Comparison of ENCODE assay signal across 10 mouse cellular contexts in genomic region chr13:104540861-104541398, GRCm38 (mm10).
DNase-seq lines count a peak whose midpoint lies in the region; ATAC-seq lines count a peak whose summit lies in the region.
"Had no signal": no experiment of that assay in that cellular context is flagged by ENCODE, and none has a peak within 500 bp of the region (broad histone marks: within the 10 kb centered on the region; RNA-seq: fewer than 3 reads in every experiment).

No protein-coding gene starts in this region.

- 31% methylated on average over 7 of the region's 7 CpGs for WGBS in heart, embryonic 12.5 days
- 26% methylated on average over 7 of the region's 7 CpGs for WGBS in limb, embryonic 12.5 days

- peaks cover 4% of the 10 kb centered on the region; the same call in 1 of the 2 replicates for H3K9me3 ChIP-seq in heart, embryonic 12.5 days (replicated peaks)
- no peaks in the 10 kb centered on the region for H3K9me3 ChIP-seq in limb, embryonic 12.5 days

- no peak overlapping the region for H3K27ac ChIP-seq in heart, embryonic 12.5 days (ENCODE audit: poor library complexity, severe bottlenecking)
- peak overlapping the region; percentile 59 for H3K27ac ChIP-seq in limb, embryonic 12.5 days
- H3K27ac ChIP-seq: macrophage had no signal

- peak overlapping the region; percentile 50 for H3K4me2 ChIP-seq in heart, embryonic 12.5 days
- peak overlapping the region; percentile 41 for H3K4me2 ChIP-seq in limb, embryonic 12.5 days

- DNase-seq in heart, adult 8-10 months (ENCODE audit: low spot score), result no peak
- peak; percentile 14 for DNase-seq in ovary, adult 18-20 months (ENCODE audit: low spot score)
- DNase-seq in ovary, postnatal 14 days (ENCODE audit: low spot score), result no peak
- no peak for DNase-seq in urinary bladder, postnatal 36 days (ENCODE audit: low spot score in 2 of 2)
- DNase-seq in urinary bladder, adult 2 months (ENCODE audit: low spot score), result no peak
- DNase-seq in liver, result no peak

- H3K4me1 ChIP-seq in heart, embryonic 12.5 days (replicated peaks), result peaks cover 15% of the 10 kb centered on the region
- peaks cover 13% of the 10 kb centered on the region for H3K4me1 ChIP-seq in limb, embryonic 12.5 days (replicated peaks)

- ATAC-seq in heart, embryonic 12.5 days (ENCODE audit: insufficient number of reproducible peaks, low FRiP score), result no peak
- no peak for ATAC-seq in limb, embryonic 12.5 days (ENCODE audit: insufficient number of reproducible peaks, insufficient read depth, low FRiP score, low TSS enrichment, low read depth)

- peak overlapping the region; percentile 27; the same call in 1 of the 2 replicates for H3K9ac ChIP-seq in heart, embryonic 12.5 days
- H3K9ac ChIP-seq in limb, embryonic 12.5 days (replicated peaks), result no peak overlapping the region

- H3K4me3 ChIP-seq in heart, embryonic 12.5 days, result no peak overlapping the region
- peak overlapping the region; percentile 18; the same call in 1 of the 2 replicates for H3K4me3 ChIP-seq in limb, embryonic 12.5 days (replicated peaks)

- H3K36me3 ChIP-seq in heart, embryonic 12.5 days, result no peaks in the 10 kb centered on the region
- no peaks in the 10 kb centered on the region for H3K36me3 ChIP-seq in limb, embryonic 12.5 days

- H3K27me3 ChIP-seq in heart, embryonic 12.5 days (replicated peaks), result no peaks in the 10 kb centered on the region
- H3K27me3 ChIP-seq in limb, embryonic 12.5 days, result no peaks in the 10 kb centered on the region
- H3K27me3 ChIP-seq: CH12.LX had no signal
